Mouse (Mus musculus) limb, embryonic 11.5 days (tissue): ENCODE measurements at regions not wholly inside any gene's neighbourhood (a gene's known extent, or its start where the extent isn't known, plus 50 kb on each side); places are given as distances from the start of the nearest gene placed in this dataset.

Experiments
- ATAC-seq: fragments of 200-750 bp; cut with Nextera tagmentation; 2 replicates; pipeline ENCODE4 v1.8.0; 2017; ENCODE audit warnings: low read depth; ENCODE audit not compliant: insufficient number of reproducible peaks, low FRiP score, low TSS enrichment
- DNase-seq: peaks from one replicate; pipeline ENCODE4 v3.0.0-alpha.2; 2015; ENCODE audit warnings: low spot score
- H3K27ac ChIP-seq: fragments of 300-500 bp; sonication (generic); replicated peaks from 2 replicates; pipeline ENCODE4 v1.5.1; 2014; ENCODE audit warnings: low read depth, mild to moderate bottlenecking, low read length
- H3K27me3 ChIP-seq: fragments of 300-500 bp; sonication (generic); 2 replicates; pipeline ENCODE4 v1.6.1; 2014; ENCODE audit warnings: mild to moderate bottlenecking, low read length, mixed read lengths; ENCODE audit not compliant: control insufficient read depth, insufficient read depth
- H3K36me3 ChIP-seq: fragments of 300-500 bp; sonication (generic); 2 replicates; pipeline ENCODE4 v1.6.1; 2014; ENCODE audit warnings: mild to moderate bottlenecking, low read length, moderate library complexity, mixed read lengths; ENCODE audit not compliant: control insufficient read depth, insufficient read depth
- H3K4me1 ChIP-seq: fragments of 300-500 bp; sonication (generic); 2 replicates; pipeline ENCODE4 v1.6.1; 2014; ENCODE audit warnings: low read length, mixed read lengths; ENCODE audit not compliant: control insufficient read depth, insufficient read depth
- H3K4me2 ChIP-seq: fragments of 300-500 bp; sonication (generic); 2 replicates; pipeline ENCODE4 v1.6.1; 2014; ENCODE audit warnings: low read depth, mild to moderate bottlenecking, moderate library complexity; ENCODE audit not compliant: severe bottlenecking
- H3K4me3 ChIP-seq: fragments of 300-500 bp; sonication (generic); 2 replicates; pipeline ENCODE4 v1.5.1; 2014; ENCODE audit warnings: low read depth, low read length
- H3K9ac ChIP-seq: fragments of 300-500 bp; sonication (generic); 2 replicates; pipeline ENCODE4 v1.6.1; 2014; ENCODE audit warnings: mild to moderate bottlenecking, low read length
- H3K9me3 ChIP-seq: fragments of 300-500 bp; sonication (generic); 2 replicates; pipeline ENCODE4 v1.6.1; 2016; ENCODE audit warnings: low read length; ENCODE audit not compliant: control insufficient read depth
- WGBS: fragments of 180-500 bp; shearing (Covaris S2); extraction: QIAGEN DNeasy Blood & Tissue Kit; methylation state at CpG from one replicate; pipeline ENCODE4 v1.1.7; 2014; 5-methylcytosine and 5-hydroxymethylcytosine counted together

DNA sequence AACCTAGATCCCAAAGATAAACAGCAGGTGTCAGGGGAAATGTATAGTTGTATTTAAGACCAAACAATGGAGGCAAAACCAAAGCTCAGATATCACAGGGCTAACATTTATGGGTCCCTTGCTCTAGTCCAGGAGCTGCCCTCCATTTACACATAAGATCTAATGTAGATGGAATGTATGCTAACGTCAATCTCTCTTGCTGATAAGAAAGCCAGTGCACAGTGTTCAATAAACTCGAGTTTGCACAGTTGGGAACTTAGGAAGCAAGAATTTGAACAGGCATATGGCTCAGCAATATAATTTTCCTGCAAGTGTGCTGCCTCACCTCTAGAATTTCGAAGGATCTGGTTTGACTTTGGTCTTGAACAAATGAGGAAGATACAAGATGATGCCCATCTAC is 620.9 kb upstream of the Tenm4 start:
- no peak overlapping the region for H3K4me2 ChIP-seq

DNA sequence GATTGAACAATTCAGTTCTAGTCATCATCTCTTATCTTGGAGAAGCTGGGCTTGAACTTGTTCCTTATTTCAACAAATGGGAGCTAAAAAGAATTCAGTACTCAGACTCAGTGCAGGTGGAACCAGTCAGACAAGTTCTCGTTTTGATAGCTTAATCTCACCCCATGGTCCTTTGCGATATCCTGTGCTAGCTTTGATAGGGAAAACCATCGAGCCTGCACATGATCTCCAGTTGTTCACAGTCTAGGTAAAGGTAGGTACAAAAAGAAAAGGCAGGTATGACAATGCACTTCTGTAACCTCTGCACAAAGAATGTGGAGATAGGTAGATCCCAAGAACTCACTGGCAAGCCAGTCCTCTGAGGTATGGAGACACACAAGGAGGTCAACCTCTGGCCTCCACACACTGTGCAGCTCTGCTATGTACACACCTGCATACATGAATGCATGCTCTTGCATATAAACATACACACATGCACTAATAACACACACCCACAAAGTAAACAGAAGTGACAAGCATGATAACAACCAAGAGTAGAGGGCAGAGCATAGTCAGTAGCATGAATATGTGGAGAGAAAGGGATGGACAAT is 619.2 kb upstream of the Tenm4 start:
- ATAC-seq (no peak), DNase-seq (no peak)
- WGBS: 79% methylated on average over 3 of the region's 3 CpGs
- H3K27ac ChIP-seq: no peak overlapping the region
- H3K4me1 ChIP-seq: no peaks in the 10 kb centered on the region
- H3K4me3 ChIP-seq: no peak overlapping the region
- no peaks in the 10 kb centered on the region for H3K27me3 ChIP-seq
- no peaks in the 10 kb centered on the region for H3K36me3 ChIP-seq
- no peak overlapping the region for H3K4me2 ChIP-seq
- no peaks in the 10 kb centered on the region for H3K9me3 ChIP-seq
- no peak overlapping the region for H3K9ac ChIP-seq

More for the DNA sequence above, 620.9 kb upstream of the Tenm4 start:
- Histone ChIP-seq H3K36me3 (no peaks in the 10 kb centered on the region), H3K27me3 (no peaks in the 10 kb centered on the region), H3K9me3 (no peaks in the 10 kb centered on the region), H3K27ac (no peak overlapping the region), H3K4me3 (no peak overlapping the region), H3K4me1 (no peaks in the 10 kb centered on the region), H3K9ac (no peak overlapping the region)
- ATAC-seq (no peak), DNase-seq (no peak)
- WGBS: 71% methylated on average over 3 of the region's 3 CpGs

DNA sequence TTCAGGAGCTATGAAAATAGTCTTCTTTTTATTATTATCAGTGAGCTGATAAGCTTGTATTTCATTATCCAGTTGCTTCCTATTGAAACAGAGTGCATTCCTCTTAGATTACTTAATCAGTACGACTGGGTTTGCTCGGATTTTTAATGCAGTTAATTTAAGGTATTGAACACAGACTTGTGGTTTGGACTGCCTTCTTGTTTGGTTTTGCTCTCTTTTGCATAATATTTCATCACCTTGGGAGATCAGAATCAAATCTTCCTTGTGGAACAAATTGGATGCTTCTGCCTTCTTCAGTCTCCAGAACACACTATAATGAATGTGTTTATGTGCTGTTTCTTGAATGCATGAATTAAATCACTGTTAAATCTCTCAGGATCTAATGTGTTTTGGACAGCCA is 612.5 kb upstream of the Tenm4 start:
- no peak for ATAC-seq
- no peak for DNase-seq
- Histone ChIP-seq H3K27me3 (no peaks in the 10 kb centered on the region), H3K9me3 (no peaks in the 10 kb centered on the region), H3K27ac (no peak overlapping the region), H3K36me3 (no peaks in the 10 kb centered on the region), H3K9ac (no peak overlapping the region), H3K4me2 (no peak overlapping the region), H3K4me1 (no peaks in the 10 kb centered on the region), H3K4me3 (no peak overlapping the region)
- WGBS: 86% methylated on average over 2 of the region's 2 CpGs

DNA sequence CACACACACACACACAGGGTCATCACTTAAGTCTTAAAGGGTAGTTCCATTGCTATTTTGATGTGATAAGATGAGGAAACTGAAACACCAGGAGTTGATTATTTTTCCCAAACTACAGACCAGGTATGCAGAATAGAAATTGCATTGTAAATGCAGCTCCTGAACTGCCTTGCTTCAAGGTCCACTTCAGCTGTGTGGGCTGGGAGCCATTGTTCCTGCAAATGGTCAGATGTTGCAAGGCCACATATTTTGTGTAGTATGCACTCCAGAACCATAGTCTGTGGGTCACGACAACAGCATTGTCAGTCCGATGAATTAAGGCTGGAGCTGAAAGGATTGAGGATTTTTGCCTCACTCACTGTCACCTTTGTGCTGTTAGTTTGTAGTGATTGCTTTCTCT is 592.4 kb upstream of the Tenm4 start:
- no peak for ATAC-seq

DNA sequence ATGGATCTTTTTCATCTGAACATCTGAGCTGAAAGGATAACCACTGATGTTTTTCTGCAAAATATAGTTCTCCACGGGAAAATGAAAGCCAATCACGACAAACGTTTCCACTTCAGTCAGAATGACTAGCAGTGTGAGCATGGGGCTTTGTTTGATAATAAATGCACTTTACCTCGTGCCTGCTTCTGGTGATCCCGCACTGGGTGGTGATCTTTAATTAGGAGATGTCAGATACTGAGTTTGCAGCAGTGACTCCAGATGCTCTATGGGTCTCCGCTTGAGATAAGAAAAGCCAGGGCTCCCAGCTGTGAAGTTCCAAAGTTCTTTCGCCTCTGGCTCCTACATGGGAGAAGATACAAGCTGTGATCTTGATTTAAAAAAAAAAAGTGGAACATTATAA is 589.7 kb upstream of the Tenm4 start:
- Histone ChIP-seq H3K27ac (no peak overlapping the region), H3K36me3 (no peaks in the 10 kb centered on the region), H3K9me3 (no peaks in the 10 kb centered on the region), H3K4me1 (no peaks in the 10 kb centered on the region), H3K27me3 (no peaks in the 10 kb centered on the region), H3K9ac (no peak overlapping the region), H3K4me3 (no peak overlapping the region), H3K4me2 (no peak overlapping the region)
- DNase-seq (no peak), ATAC-seq (no peak)
- WGBS: 76% methylated on average over 7 of the region's 7 CpGs

More for the DNA sequence above, 592.4 kb upstream of the Tenm4 start:
- Histone ChIP-seq H3K4me1 (no peaks in the 10 kb centered on the region), H3K9me3 (no peaks in the 10 kb centered on the region), H3K4me3 (no peak overlapping the region), H3K27me3 (no peaks in the 10 kb centered on the region), H3K4me2 (no peak overlapping the region), H3K36me3 (no peaks in the 10 kb centered on the region), H3K27ac (no peak overlapping the region), H3K9ac (no peak overlapping the region)
- 83% methylated on average over 2 of the region's 2 CpGs for WGBS
- DNase-seq: no peak

DNA sequence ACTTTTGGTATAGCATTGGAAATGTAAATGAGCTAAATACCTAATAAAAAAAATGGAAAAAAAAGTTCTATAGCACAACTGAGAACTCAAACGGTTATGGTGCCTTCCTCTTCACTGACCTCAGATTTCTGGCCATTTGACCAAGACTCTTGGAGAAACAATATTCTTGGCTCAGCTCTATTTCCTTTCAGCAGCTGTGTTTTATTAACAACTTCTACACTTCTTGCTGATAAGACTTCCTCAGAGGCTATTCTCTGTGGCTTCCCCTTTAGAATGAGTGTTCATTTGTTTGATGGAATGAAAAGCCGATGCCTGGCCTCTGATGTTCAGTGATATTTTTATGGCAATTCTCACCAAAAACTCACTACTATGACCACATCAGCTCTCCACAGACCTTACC is 572.7 kb upstream of the Tenm4 start:
- Histone ChIP-seq H3K27me3 (no peaks in the 10 kb centered on the region), H3K36me3 (no peaks in the 10 kb centered on the region), H3K4me2 (no peak overlapping the region), H3K9me3 (no peaks in the 10 kb centered on the region), H3K27ac (no peak overlapping the region), H3K4me1 (no peaks in the 10 kb centered on the region), H3K9ac (no peak overlapping the region), H3K4me3 (no peak overlapping the region)
- 88% methylated on average over 2 of the region's 2 CpGs for WGBS
- ATAC-seq: no peak
- DNase-seq: no peak

DNA sequence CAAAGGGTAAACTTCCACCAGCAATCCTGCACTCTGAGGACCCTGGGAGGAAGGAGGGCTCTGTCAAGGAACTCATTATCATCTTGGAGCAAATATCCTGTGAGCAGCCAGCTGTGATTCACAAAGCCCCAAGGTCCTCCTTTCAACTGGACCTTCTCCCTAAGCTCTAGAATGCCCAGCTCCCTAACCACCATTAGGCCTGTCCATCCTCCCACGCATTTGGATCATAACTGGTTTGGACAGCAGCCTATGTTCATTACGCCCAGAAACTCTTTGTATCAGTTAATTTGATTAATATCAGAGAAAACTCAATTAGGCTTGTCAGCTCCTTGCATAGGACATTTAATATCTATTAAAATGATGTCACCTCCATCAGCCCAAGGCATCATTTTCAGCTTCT is 557.3 kb upstream of the Tenm4 start:
- H3K4me2 ChIP-seq: no peak overlapping the region
- no peaks in the 10 kb centered on the region for H3K4me1 ChIP-seq
- WGBS: 86% methylated on average over 2 of the region's 2 CpGs
- H3K4me3 ChIP-seq: no peak overlapping the region
- no peak for ATAC-seq
- no peaks in the 10 kb centered on the region for H3K36me3 ChIP-seq
- no peak for DNase-seq
- no peak overlapping the region for H3K9ac ChIP-seq
- no peak overlapping the region for H3K27ac ChIP-seq
- no peaks in the 10 kb centered on the region for H3K27me3 ChIP-seq
- H3K9me3 ChIP-seq: no peaks in the 10 kb centered on the region

DNA sequence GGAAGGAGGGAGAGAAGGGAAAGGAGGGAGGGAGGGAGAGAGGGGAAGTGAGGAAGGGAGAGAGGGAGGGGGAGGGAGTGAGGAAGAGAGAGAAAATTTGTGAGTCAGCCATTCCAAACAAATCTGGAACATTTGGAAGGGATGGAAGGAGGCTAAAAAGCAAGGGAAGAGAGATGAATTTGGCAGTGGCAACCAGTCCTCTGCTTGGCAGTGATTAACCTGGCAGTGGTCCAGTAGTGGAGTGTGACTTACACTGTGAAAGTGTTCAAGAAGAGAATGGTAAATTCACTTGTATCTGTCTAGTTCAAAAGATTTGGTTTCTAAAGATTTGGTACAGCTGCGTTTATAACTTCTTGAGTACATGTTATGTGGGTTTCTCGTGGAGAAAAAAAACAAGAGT is 553.7 kb upstream of the Tenm4 start:
- Histone ChIP-seq H3K9ac (no peak overlapping the region), H3K36me3 (no peaks in the 10 kb centered on the region), H3K27me3 (no peaks in the 10 kb centered on the region), H3K4me2 (no peak overlapping the region), H3K27ac (no peak overlapping the region), H3K9me3 (no peaks in the 10 kb centered on the region), H3K4me3 (no peak overlapping the region), H3K4me1 (no peaks in the 10 kb centered on the region)
- DNase-seq: no peak
- WGBS: 84% methylated on average over 2 of the region's 2 CpGs
- ATAC-seq: no peak

DNA sequence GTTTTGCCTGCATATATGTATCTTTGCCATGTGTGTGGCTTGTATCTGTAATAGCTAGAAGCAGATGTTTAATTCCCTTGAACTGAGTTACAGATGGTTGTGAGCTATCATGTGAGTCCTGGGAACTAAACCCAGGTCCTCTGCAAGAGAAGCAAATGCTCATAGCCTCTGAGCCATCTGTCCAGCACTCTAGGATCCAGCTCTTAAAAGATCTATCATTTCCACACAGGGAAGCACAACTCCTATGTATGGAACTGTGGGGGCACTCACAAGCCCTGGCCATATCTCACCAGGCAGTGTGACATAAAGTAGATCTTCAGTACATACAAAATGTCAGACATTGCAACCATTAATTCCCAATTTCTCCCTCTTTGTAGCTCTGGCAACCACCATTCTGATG is 552.9 kb upstream of the Tenm4 start:
- Histone ChIP-seq H3K9me3 (no peaks in the 10 kb centered on the region), H3K36me3 (no peaks in the 10 kb centered on the region), H3K4me3 (no peak overlapping the region), H3K27me3 (no peaks in the 10 kb centered on the region), H3K9ac (no peak overlapping the region), H3K4me1 (no peaks in the 10 kb centered on the region), H3K27ac (no peak overlapping the region), H3K4me2 (no peak overlapping the region)
- no peak for DNase-seq
- ATAC-seq: no peak
